Mouse (Mus musculus): ENCODE measurements around the gene Lgmn. TPM values are rescaled to one million over a fixed set of nuclear protein-coding genes. Genes with fewer than 3 reads are reported as not detected.

Lgmn gene
- 100 to 1,000 TPM in 1 of 2 experiments, 10 to 100 TPM in 1; 99.7 to 114 TPM for total RNA-seq (2021)
- long read RNA-seq, experiment 1, transcript Lgmn-201 (14 exons, 1,990 nt), result major isoform, 95 of 100 reads
- long read RNA-seq, experiment 1, partial matches to known transcripts, result 0 of 100 reads
- long read RNA-seq, experiment 1, other reads (novel, unspliced or antisense), result 4 of 100 reads
- long read RNA-seq, experiment 2, transcript Lgmn-201 (14 exons, 1,990 nt), result major isoform, 281 of 313 reads
- long read RNA-seq, experiment 2, partial matches to known transcripts, result 8 of 313 reads
- long read RNA-seq, experiment 2, other reads (novel, unspliced or antisense), result 21 of 313 reads

GRCm38 (mm10) chr12:102439632-102440023 is at the start of gene Lgmn:
TSS of gene Lgmn (minus strand) at chr12:102439813.
- peak; percentile 96 to 97 for DNase-seq (ENCODE audit: low spot score in 2 of 2)

- DNase-seq (ENCODE audit: low spot score in 2 of 2), result no peak
Observed at GRCm38 (mm10) chr12:102484946-102485345, 45.3 kb upstream of the Lgmn start.

GRCm38 (mm10) chr12:102480481-102480880 is 40.9 kb upstream of the Lgmn start:
- no peak for DNase-seq (ENCODE audit: low spot score in 2 of 2)

DNA sequence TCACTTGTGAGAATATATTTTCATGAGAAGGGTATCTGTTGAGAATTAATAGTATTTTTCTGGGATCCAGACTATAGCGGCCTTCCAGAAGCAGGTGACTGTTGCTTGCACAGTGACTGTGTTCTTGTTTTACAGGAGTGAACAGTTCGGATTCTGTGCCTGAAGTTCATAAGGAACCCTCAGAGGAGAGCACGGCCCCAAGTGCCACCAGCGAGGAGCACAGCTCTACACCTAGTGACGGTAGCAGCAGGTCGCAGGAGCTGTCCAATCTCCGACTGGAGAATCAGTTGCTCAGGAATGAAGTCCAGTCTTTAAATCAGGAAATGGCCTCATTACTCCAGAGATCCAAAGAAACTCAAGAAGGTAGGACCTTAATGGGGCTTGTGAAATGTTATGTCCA is 34.8 kb upstream of the Lgmn start:
- DNase-seq (ENCODE audit: low spot score in 2 of 2), result no peak

- DNase-seq (ENCODE audit: low spot score in 2 of 2), result peak; percentile 97 to 98
Observed at GRCm38 (mm10) chr12:102468894-102469764, 29.5 kb upstream of the Lgmn start, which contains the start of gene Golga5. TSS of gene Golga5 (plus strand) at chr12:102469135.

GRCm38 (mm10) chr12:102468136-102468535 is 28.5 kb upstream of the Lgmn start:
- DNase-seq (ENCODE audit: low spot score in 2 of 2), result no peak

- DNase-seq (ENCODE audit: low spot score in 2 of 2), result no peak
Observed at GRCm38 (mm10) chr12:102464650-102465049, 25.0 kb upstream of the Lgmn start.

- DNase-seq (ENCODE audit: low spot score in 2 of 2), result no peak
Observed at GRCm38 (mm10) chr12:102461177-102461576, 21.6 kb upstream of the Lgmn start.

GRCm38 (mm10) chr12:102460014-102460413 is 20.4 kb upstream of the Lgmn start:
- DNase-seq (ENCODE audit: low spot score in 2 of 2), result no peak

DNA sequence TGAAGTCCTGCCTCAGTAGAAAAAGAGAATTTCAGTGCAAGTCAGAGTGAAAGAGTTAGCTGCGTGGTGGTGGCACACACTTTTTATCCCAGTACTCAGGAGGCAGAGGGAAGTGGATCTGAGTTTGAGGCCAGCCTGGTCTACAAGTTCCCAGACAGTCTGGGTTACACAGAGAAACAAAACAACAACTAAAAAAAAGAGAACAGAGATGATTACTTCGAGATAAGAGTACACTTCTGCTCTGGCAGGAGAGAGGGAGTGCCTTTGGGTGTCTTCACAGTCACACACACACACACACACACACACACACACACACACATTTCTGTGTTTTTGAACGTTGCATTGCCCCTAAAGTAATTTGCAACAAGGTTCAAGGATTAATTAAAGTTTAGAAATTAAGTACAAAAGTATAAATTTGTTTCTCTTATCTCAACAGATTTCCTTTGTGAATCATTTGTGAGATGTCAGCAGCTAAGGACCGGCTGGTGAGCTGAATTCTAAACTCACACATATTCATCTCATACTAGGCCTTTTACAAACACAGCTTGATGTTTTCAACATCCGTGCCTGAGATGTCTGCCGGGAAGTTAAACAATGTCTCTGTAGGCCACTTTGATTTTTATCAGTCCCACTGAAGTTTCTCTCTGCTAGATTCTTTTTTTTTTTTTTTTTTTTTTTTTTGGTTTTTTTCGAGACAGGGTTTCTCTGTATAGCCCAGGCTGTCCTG is 17.0 kb upstream of the Lgmn start:
- no peak for DNase-seq (ENCODE audit: low spot score in 2 of 2)

GRCm38 (mm10) chr12:102453581-102453980 is 14.0 kb upstream of the Lgmn start:
- DNase-seq (ENCODE audit: low spot score in 2 of 2), result no peak

DNA sequence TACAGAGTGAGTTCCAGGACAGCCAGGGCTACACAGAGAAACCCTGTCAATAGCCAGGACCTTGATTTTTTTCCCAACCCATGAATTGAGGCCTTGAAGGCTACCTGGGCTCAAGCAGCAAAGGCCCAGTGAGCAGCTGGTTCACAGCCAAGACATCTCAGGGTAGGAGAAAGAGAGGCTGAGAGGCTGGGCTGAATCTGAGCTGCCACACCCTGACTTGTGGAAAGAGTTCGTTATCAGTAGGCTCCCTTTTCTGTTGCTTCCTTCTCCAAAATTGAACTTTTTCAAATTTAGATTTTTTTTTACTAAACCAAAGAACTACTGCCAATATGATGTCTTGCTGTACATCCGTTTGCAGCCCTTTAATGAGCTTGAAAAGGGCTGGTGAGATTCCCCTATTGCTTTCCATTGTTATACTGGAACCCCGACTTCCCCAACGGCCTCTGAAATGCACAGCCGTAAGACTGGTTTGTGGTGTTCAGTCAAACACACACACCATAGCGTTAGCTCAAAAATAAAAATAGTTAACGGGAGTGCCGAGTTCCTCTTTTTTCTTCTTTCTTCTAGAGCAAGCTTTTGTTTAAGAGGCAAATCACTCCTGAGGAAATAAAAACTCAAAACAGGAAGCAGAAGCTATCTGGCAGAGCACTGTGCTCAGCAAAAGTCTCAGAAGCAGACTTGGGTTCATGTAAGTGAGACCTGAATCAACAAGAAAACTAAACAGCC is 11.7 kb upstream of the Lgmn start:
- no peak for DNase-seq (ENCODE audit: low spot score in 2 of 2)

- DNase-seq (ENCODE audit: low spot score in 2 of 2), result no peak
Observed at GRCm38 (mm10) chr12:102450437-102450836, 10.8 kb upstream of the Lgmn start.

DNA sequence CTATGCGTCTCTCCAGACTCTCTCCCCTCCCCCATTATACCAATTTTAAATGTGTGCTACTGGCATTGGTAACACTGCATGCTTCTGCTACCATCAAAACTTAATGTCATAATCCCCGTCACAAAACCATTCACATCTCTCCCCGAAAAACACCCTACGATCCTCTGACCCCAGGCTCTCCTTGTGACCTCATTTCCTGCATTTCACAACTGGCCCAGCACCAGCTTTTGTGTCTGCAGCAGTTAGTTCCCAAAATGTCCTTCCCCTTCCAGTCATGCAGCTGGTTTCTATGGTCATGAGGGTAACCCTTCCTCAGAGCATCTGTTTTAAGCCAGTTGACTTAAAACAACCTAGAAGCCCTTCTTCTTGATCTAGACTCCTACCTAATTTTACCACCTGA is 5.8 kb upstream of the Lgmn start:
- no peak for DNase-seq (ENCODE audit: low spot score in 2 of 2)

GRCm38 (mm10) chr12:102443676-102444075 is 4.1 kb upstream of the Lgmn start:
- DNase-seq (ENCODE audit: low spot score in 2 of 2), result no peak

DNA sequence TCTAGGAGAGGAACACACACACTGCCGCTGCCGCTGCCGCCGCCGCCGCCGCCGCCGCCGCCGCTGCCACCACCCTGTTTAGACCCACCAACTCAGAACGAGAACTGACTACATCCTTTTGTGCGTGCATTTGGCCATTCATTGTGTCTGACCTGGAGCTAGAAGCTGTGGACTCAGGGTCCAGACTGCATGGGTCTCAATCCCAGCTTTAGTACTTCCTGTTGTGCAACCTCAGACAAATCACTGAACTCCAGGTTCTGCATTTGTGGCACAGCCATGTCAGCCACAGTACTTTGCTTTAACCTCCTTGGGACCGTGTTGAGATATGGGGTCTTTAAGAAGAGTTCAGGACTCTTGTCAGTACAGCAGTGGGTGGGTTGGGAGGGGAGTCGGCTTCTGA is 3.0 kb upstream of the Lgmn start:
- no peak for DNase-seq (ENCODE audit: low spot score in 2 of 2)

DNA sequence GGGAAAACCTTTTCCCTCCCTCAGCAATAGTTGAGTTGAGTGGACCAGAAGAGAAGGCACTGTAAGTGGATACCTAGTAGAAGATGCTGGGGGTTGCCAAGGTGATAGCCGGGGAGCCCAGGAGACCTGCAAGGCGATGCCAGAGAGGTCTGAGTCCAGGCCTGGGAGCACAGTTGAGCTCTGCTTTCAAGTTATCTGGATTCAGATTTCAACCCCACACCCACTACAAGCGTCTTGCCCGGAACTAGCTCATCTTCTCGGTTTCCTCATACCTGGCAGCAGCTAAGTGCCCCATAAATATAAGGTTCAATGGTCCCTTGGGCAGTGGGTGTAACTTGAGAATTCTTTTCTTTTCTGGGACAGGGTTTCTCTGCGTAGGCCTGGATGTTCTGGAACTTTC is 1.5 kb upstream of the Lgmn start:
- no peak for DNase-seq (ENCODE audit: low spot score in 2 of 2)

- no peak for DNase-seq (ENCODE audit: low spot score in 2 of 2)
Observed at GRCm38 (mm10) chr12:102440551-102440950, 938 bp upstream of the Lgmn start.

DNA sequence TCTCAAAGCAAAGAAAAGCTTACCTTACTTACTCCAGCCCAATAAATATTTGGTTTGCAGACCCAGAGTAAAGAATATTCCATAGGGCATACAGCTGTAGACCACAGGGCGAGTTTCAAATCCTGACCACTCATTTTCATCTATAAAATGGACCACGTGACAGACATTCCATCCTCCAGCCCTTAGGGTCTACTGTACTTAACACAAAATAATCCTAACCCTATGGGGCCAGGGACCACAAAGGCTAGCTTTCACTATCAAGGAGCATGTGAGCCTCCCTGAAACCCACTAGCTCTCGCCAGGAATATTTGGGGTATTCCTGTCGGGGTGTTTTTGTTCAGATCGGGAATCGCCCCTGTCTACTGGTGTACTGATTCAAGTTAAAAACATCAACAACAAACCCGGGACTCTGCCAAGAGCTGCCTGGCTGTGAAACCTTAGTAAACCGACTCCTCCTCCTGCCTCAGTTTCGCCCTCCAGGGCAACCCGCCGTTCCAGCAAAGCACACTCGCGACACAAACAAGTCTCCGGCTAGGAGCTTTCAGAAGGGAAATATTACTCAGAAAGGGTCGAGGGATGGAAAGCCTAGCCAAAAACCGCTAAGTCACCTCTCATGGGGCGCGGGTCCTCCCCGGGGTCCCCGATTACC is 506 bp downstream of the Lgmn start:
- no peak for DNase-seq (ENCODE audit: low spot score in 2 of 2)

- DNase-seq (ENCODE audit: low spot score in 2 of 2), result no peak
Observed at GRCm38 (mm10) chr12:102437952-102438351, 1.7 kb downstream of the Lgmn start.

All from adrenal gland, adult 18-20 months (tissue).